Mouse (Mus musculus) mouse trophoblast stem cell (cell line): ENCODE measurements around the gene Abcc1.

Experiments
- in situ Hi-C, 2 experiments: fragments of 300-500 bp; cut with MseI, MboI; formaldehyde crosslinking; loops; 2 replicates in 1 of 2; 3 replicates in 1 of 2; pipeline ENCODE4 v1.15.1; 2025

The Abcc1 gene

DNA sequence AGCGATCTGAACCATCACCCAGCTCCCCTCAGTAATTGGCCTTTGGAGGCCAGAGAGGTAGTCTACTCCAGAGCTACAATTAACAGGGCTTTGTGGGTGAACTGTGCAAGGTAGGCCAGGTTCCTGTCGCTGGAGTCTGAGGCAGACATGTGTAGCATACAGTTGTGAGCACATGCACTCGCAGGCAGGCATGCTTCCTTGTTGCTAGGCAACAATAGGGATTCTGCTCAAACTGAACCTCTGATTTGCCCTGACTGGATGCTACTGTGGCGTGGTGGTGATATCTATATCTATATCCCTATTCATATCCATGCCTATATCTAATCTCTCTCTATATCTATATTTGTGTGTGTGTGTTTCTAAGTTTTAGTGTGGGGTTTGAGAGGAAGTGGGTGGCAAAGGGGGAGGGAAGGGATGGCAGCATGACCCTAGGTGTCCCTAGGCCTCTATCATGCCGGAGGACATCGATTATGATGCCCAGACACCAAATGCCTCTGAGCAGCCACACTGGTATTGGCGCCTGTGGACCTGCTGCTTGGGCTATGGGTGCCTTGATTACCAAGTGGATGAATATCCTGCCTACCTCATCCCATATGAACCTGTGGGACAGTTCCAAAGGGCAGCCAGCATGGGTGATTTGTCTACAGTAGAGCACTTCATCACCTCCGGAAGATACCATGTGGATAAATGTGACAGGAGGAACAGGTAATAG, 140.4 kb downstream of the Abcc1 start:
- in situ Hi-C loops, result no loop called here

DNA sequence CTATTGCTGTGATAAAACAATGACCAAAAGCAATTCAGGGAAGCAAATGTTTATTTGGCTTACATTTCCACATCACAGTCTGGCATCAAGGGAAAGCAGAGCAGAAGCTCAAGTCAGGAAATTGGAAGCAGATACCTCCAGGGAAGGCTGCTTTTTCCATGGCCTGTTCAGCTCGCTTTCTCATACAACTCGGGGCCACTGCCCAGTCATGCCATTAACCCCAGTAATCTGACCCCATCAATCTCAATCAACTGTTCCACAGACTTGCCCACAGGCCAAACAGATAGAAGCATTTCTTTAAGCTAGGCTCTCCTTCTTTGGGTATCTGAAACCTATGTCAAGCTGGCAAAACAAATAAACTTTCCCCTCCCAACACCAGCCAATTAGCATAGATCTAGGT, 145.1 kb downstream of the Abcc1 start:
- in situ Hi-C loops, result no loop called here
